Mouse (Mus musculus): ENCODE measurements around the gene Pcyt1b. TPM values are rescaled to one million over a fixed set of nuclear protein-coding genes. Genes with fewer than 3 reads are reported as not detected.

Pcyt1b gene
- 0.71 TPM for polyA plus RNA-seq (2014; fragmentation: Illumina TruSeq; extraction: RNeasy Lipid Tissue Mini Kit (QIAGEN cat#74804); ENCODE audit: low replicate concordance)

DNA sequence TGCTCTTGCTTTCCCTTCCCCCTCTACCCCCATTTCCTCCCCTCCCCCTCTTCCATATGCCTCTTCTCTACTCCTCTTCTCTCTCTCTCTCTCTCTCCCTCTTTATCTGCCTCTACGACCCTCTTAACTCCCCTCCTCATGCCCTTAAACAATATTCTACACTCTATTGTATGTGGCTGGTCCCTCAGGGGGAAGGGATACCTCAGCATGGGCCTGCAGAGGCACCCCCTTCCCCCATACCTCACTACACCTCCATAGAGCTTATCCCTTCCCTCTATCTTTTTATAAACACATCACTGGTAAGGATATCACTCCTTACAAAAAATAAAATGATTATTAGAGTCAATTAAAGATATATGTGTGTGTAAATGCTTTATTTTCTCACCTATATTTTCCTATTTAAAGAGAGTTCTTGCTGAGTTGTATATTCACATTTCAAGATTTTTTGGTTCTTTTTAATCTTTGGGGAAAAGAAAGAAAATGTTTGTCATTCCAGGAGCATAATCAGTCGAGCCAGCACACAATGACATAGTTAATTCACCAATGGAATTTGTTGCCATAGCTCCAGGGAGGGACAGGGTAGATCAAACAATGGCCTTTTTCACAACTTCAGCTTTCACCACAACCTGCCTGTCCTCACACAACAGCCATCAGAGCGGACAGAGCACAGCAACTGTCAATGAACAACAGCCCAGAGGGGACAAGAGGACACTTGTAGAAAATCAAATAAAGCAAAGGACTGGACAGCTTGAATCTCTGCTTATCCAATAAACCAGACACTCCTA is at the start of gene Pcyt1b:
Pcyt1b (plus strand) TSS at position 646 of the 785 bp plus-strand sequence.

GRCm38 (mm10) chrX:93631657-93632449 is 22.8 kb upstream of the Pcyt1b start, which contains the start of gene Pola1:
Pola1 (minus strand) TSS chrX:93632155.

Other genes starting within 250 kb of the Pcyt1b start
- gene Pola1, start 22.7 kb upstream of the Pcyt1b start, polyA plus RNA-seq (2014; fragmentation: Illumina TruSeq; extraction: RNeasy Lipid Tissue Mini Kit (QIAGEN cat#74804); ENCODE audit: low replicate concordance): 12.8 TPM
- gene Pdk3, start 177.3 kb downstream of the Pcyt1b start, polyA plus RNA-seq (2014; fragmentation: Illumina TruSeq; extraction: RNeasy Lipid Tissue Mini Kit (QIAGEN cat#74804); ENCODE audit: low replicate concordance): 53.8 TPM

Data from small intestine, adult 10 weeks (tissue).